Mouse (Mus musculus) induced T-regulatory cell, adult 2 months (primary cell): ENCODE data around the gene Pgs1.
A peak's percentile ranks its signal among the peaks of the same experiment; 100 is the strongest.

ENCODE experiments used
- DNase-seq: peaks from one replicate; pipeline ENCODE4 v3.0.0-alpha.2; 2012; ENCODE audit warnings: low read depth

Gene Pgs1

DNA sequence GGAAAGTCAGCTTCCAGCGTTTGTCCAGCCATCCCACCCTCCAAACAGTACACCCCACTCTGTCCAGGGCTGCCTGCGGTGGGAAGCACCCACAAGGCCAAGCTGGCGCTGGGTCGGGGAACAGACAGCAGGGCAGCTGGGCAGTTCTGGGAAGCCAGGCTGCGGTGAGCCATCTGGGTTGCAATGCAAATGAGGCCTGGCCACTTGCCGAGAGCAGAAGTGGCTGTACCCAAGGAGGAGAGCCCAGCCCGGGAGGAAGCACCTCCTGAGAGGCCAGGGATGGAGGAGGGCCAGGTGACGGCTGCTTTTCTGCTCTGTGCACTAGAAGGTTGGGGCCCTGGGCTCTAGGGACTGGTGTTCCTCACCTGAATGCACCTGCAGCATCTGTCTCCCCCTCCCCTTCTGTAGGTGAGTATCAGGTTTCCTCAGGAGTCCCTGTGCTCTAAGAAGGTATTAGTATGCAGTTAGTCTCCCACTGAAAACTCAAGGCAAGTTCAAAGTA lies 10.0 kb upstream of the Pgs1 start:
- no peak for DNase-seq

DNA sequence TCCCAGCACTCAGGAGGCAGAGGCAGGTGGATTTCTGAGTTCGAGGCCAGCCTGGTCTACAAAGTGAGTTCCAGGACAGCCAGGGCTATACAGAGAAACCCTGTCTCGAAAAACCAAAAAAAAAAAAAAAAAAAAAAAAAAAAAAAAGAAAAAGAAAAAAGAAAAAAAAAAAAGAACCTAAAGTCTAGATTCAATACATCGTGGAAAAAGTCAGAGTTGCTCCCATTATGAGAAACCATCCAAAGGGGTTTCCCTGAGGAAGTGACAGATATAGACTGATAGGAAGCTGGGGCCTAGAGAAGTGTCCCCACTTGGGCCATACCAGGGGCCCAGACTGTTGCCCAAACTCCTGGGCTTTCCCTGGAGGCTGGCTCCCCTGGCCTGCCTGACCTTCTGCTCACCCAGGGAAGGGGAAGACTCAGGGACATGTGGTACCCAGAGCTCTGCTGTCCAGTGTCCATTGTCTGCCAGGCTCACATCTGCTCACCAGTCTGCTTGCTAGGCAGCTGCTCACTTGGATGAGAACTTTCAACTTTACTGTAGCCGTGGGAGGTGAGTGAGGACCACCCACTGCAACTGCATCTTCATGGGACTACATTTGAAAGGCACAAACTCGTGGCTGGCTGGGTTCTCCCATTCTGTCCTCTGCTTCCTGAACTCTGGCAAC lies 8.3 kb upstream of the Pgs1 start:
- DNase-seq, result no peak

DNA sequence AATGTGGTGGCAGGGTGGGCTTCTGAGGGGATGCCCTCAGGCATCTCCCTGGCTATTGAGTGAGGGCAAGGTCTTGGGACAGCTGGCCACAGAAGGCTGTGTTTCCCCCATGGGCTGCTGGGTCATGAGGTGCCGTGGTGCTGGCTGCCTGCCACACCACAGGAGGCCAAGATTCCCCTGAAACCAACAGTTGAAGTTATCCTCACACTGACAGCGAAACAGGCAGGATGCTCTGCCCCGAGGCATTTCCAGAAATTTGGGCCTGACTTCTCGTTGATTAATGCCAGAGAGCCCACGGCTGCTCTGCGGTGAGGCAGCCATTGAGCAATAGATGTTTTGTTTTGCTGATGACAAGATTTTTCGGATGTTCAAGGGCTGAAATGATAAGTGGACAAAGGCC lies 6.7 kb upstream of the Pgs1 start:
- no peak for DNase-seq

DNA sequence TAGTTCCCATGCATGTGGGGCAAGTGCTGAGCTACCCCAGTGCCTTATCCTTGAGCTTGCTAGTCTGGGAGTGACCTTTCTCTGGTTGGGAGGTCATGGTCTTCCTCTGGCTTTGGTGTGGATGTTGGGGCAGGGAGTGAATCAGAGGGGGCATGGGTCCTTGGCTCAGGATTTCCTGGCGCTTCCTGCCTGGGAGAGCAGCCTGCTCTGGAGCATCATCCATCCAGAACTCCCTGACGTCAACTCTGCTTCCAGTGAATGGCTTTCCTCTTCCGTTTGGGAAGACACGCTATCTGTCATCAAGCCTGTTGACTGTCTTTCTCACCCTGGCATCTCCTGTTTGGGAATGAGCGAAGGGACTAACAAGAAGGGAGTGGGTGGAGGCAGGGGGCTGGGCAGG lies 3.7 kb upstream of the Pgs1 start:
- DNase-seq, result no peak

DNA sequence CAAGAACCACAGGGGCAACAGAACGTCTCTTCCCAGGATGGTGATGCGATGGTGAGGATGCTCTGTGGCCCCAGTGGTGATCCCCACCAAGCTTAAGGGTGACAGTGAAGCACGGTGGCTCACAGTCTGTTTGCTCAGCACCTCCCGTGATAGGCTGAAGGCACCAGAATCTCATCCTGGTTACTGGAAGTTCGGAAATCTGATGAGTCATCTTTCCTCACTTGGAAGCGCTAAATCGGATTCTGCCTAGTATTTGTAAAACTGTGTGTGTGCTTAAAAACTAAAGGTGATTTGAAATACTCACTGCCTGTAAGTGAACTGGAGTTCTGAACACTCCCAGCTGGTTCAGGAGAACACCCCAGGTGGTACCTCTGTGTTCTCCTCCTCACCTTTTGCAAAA lies 2.3 kb upstream of the Pgs1 start:
- no peak for DNase-seq

DNA sequence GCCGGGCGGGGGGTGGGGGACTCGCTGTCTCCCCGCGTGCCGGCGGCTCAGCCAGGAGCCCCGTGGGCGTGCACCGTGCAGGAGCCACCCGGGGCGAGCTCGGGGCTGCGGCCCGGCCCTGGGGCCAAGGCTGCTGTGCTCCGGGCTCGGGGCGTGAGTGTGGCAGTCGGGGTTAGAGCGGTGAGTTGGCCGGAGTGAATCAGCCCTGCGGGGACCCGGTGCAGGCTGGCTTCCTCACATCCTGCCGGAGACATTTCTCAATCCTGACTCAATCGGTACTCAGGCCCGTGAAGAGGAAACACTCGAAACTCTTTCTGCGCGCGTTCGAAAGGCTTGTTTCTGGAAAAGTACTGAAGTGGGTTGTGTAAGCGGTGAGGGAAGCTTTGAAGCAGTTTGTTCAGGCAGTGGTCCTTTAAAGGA lies 950 bp downstream of the Pgs1 start:
- DNase-seq, result peak; percentile 74

DNA sequence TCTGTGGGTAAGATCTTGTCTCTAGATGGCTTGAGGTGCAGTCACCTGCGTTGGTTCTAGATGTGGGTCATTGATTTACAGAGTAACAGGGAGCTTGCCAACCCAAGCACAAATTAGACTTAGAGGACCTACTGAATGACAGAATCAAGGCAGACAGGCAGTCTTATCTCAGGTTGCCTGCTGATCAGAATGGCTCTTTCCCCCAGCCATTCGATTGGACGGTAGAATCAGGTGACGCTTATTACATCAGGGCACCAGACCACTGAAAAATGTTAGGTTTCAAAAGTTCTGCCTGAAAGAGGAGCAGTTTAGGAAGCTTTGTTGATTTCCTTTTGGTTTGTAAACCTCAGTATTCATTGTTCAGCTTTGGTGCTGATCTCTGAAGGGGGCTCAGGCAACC lies 1.9 kb downstream of the Pgs1 start:
- peak; percentile 72 for DNase-seq

DNA sequence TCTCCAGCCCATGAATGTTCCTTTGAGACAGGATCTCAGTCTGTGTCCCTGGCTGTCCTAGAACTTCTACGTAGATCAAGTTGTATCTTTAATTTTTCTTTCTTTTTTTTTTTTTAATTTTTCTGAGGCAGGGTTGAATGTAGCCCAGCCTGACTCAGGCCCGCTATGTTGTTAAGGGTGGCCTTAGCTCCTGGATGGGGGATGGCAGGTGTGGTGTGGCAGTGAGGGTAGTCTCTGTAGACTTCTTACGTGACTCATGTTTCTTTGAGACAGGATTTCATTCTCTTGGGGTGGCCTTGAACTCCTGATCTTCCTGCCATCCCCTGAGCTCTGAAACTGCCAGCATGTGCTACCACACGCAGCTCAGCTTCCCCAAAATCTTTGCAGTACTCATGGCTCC lies 3.1 kb downstream of the Pgs1 start:
- no peak for DNase-seq

DNA sequence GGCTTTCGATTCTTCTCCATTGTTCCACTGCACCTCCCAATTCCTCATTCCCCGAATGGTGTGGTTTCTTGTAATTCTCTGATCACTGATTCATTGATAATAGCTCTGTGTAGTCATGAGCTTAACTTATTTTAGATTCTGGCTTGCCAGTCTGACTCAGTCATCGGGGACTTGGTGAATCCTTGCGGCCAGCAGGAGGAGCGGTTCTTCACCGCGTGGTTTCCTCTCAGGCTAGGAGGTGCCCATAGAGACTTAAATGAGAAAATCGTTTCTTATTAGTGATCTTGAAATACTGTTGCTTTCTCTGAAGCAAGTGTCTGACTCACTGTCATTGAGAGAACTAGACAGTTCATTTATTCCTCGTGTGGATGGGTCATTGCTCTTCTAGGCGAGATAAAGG lies 3.8 kb downstream of the Pgs1 start:
- DNase-seq, result peak; percentile 84

DNA sequence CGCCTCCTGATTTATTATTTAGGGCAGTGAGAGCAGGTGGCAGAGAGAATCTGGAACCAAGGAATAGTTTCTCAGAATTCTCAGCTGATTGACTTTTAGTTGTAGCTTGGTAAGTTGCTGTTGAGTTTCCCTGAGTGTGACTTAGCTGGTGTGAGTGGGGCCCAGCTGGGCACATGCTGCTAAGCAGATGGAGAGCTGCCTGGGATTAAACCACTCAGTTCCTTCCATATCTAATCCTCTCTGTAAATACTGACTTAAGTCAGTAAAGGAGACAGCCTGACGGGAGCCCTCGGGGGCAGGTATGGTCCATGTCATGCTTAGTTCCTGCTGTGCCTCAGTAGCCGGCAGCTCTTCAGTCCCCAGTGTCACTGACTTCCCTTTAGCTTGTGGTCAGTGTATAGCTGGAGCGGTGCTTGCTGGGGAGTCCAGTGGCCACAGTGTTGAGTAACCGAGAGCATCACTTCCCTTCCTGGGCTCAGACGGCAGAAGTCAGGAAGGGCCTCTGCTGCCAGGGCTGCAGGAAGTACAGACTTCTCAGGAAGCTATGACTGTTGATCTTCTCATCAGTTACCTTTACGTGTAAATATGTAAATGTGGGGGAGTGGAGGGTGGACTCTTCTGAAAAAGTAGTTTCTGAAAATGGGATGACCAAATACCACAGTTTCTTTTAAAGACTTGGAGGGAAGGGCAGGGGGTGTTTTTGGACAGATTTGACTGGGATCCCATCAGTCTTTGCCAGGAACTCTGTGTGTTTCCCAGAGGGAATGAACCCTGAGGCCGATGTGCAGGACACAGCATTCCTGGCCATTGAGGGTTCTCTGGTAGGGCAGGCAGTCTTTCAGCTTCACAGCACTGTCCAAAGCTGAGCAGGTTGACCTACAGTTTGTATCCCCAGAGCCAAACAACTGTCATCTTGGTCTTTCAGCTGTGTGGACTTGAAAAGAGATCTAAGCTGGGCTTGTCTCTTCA lies 5.7 kb downstream of the Pgs1 start:
- DNase-seq, result peak; percentile 83

DNA sequence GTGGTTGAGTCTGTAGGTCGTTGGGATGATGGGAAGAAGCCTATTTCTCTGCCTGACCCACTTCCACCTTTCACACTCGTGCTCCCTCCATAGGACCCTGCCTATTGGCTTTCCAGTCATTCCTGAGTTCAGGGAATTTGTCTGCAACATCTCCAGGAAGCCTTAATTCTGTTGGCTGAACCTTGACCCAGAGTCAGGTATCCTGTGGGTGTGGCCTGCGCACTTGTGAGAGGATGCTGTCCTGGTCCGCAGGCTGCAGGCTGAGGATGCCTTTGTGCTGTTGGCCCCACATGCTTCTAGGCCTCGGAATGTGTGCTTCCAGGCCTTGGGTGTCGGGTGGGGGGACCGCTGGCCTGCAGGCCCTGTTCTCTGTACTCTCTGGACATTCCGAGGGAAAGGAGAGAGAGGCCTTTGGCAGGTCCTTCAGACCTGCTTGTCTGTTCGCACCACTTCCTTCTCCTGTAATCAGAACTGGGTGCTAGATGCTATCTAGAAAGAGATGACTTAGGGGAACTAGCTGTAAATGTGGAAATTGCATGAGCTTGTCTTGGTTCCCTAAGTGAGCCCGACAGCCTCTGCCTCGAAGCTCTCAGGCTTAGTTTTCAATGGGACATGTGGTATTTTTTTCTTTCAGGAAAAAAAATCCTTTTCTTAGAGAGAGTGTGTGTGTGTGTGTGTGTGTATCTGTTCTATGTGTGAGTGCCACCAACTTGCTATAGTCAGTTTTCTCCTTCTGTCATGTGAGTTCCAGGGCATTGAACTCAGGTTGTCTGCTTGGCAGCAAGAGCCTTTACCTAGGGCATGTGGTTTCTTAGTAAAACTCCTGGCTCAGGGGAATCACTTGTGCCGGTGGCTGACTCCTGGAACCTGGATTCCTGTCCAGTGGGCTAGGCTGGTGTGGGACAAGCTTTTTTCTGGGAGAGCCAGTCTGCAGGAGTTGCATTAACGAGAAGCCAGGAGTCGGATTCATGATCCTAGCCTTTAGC lies 7.4 kb downstream of the Pgs1 start:
- DNase-seq, result peak; percentile 59

DNA sequence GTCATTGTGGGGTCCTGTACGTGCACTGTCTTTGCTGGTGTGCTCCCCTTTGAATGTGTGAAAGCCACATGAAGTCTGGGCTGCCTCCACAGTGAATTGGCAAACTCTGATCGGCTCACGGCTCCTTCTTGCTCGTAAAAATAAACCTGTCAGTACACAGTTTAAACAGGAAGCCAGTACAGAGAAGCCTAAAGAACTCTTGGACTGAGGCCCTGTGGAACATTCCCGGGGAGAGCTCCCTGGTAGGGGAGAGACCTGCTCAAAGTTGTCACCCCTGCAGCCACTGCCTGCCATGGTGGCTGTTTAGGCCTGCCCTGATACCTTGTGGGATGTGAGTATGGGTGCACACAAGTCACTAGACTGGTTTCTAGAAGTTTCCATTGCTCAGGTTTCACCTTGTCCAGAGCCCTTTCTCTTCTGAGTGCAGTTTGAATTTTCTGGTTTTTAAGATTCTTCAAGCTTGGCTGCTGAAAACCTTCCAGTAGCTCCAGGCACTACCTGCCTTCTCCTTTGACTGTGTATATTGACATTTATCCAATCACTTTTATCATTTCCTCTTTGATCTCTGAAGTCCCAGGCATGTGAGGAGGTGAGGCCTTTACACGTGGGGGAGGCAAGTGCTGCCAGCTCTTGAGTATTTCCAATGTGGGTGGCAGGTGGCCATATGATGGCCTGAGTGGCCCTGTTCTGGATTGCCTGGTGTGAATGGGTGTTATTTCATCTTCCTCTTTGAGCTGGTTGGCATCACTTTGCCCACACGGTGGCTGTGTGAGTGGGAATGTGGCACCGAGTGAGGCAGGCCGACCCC lies 8.4 kb downstream of the Pgs1 start:
- DNase-seq, result peak; percentile 57

DNA sequence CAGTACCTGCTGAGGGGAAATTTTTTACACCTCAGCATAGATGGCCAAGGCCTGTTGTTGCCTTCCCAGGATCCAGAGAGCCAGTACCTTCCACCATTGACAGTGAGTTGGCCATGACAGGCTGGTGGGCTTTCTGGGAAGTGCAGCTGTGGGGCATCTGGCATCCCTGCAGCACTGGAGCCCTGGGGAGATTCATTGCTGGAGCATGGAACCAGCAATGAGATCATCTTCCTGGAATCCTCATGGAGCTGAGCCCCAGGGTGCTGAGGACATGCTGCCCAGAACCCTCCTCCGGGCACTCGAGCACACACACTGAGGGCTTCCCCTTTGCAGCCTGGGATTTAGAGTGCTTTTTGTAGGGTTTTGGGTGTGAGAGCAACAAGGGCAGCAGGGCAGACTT lies 9.2 kb downstream of the Pgs1 start:
- no peak for DNase-seq

DNA sequence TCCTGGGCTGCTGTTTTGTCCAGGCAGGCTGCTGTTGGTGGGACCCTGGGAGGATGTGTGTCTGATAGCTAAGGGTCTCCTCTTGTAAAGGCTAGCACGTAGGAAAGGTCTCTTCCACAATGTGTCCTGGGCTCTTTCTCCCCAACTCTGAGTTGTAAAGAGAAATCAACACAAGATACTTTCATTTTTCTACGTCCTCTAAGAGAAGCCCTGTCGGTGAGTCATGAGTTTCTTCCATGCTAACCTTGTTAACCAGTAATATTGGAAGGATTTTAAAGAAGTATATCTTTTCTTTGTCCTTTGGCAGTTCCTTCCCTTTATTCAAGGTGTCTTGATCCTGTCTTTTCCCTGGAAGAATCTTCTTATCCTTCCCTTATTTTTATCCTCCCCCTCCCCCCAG lies 9.6 kb downstream of the Pgs1 start:
- DNase-seq, result peak; percentile 44

DNA sequence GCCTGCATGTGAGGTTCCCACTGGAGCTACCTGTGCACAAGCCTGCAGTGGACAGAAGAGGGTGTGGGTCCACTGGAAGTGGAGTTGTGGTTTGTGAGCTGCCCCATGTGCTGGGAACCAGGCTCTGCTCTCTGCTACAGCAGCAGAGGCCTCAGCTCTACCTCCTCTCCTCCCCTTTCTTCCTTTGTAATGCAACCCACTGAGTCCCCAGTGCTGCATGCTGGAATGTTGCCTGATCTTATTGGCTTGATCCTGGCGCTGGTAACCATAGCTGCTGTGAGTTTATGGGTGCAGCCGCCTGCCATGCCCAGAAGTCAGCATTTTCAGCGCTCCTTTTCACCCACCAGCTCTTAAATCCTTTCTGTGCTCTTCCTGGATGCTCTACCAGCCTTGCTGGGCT lies 10.0 kb downstream of the Pgs1 start:
- DNase-seq, result no peak

DNA sequence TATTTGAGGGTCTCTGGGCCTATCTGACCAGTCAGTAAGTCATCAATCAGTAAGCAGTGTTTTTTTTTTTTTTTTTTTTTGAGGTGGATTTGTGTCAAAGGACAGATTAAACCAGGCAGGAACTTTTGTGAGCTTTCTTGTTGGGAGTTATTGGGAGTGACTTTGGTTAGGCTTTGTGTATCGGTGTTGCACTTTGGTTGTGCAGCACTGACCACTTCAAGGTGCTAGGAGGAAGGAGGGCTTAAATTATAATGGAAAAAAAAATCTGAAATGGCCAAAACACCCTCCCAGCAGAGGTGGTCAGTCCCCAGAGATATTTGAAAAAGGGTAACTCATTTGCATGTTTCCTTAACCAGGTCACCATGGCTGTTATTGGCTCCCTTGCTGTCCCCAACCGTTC lies 11.0 kb downstream of the Pgs1 start:
- no peak for DNase-seq

DNA sequence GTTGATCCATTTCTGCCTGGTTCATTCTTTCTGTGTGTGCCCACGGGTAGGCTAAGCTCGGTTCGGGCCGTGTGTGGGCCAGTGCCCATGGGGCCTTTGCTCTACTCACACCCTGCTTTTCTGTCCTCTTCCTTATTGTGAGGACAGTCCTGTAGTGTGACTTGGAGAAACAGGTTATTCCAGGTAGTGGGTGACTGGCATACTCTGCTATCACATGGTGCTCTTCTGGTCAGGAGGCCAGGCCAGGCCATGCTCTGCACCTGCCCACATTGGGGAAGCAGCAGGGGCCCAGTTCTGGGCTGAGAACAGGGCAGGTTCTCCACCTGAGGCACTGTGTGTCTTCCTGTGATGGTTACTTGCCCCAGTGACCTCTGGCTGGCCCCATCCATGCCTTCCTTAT lies 12.3 kb downstream of the Pgs1 start:
- DNase-seq, result no peak

DNA sequence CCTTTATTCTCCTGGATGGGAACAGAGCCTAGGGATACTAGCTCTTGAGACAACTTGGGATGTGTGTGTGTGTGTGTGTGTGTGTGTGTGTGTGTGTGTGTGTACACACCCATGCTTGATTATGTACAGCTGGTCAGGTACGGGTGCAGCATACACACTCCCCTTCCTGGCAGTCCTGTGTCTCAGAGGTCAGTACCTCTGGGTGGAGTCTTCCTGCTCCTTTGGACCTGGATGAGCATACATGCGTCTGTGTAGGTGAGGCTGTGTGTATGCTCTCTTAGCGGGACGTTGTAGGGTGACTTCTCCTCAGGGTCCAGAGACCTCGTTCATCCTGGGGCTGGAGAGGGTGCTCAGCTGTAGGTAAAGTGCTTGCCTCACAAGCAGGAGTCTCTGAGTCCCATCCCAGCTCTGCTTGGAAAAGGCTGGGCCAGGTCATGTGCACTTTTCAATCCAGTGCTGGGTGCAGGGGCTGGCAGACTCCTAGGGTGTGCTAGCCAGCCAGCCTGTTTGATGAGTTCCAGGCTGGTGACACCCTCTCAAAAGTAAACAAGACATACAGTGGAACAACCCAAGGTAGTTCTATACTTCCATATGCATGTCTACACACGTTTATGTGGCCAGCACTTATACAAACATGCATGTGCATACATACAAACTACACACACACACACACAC lies 13.3 kb downstream of the Pgs1 start:
- no peak for DNase-seq

DNA sequence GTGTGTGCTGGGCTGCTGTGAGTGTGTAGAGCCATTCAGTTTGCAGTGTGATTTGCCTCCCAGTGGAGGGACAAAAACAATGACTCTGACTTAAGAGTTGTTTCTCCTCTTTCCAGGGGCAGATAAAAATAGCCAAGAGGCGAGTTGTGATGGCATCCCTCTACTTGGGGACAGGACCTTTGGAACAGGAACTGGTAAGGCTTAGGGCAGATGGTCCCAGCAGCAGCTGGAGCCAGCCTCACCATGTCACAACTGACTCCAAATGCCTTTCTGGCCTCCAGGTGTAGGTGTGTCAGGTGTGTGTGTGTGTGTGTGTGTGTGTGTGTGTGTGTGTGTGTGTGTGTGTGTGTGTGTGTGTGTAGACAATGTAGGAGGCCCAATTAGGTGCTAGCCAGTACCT lies 14.0 kb downstream of the Pgs1 start:
- DNase-seq, result peak; percentile 45

DNA sequence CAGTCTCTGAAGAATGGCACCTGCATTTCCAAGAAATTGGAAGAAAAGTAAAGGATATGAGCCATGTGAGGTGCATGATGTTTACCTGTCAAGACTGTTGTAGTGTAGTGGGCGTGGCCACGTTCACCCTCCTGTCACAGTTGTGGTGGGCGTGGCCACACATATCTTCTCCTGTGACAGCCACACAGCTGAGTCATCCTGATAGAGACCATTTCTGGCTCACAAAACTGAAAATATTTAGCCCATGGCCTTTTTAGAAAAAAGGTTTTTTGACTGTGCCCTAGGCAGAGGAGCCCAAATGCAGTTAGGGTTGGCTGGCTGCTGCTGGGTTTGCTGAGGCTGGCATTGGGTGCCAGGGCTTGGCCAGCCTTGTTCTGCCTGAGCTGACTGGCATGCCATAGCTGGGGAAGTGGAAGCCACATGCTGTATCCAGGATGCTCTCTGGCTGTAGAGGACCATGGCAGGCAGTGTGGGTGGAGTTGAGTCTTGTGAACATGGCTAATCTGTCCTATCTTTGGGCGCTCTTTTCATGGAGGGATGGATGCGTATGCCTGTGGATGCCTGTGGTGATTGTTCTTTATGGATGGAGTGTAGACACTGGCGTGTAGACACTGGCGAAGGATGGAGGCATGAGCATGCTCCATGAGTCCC lies 14.6 kb downstream of the Pgs1 start:
- DNase-seq, result peak; percentile 90
